Mouse (Mus musculus) spleen, postnatal 4 days (tissue): ENCODE data around the gene Grxcr1.

Experiments
- DNase-seq, 2 experiments: peaks; one replicate each; pipeline ENCODE4 v3.0.0; 2022; ENCODE audit warnings: low spot score in 2 of 2

Gene Grxcr1

DNA sequence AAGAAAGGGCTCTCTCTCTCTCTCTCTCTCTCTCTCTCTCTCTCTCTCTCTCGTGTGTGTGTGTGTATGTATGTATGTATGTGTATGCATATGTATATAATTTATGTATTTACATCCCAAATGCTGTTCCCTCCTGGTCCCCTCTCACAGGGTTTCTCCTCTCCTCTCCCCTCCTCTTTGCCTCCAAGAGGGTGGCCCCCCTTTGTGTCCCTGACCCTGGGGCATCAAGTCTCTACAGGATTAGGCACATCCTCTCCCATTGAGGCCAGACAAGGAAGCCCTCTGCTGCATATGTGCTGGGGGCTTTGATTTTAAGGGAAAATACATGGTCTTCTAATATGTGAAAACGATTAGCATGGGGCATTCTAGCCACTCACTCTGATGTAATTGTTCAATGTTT is 61.5 kb downstream of the Grxcr1 start:
- no peak for DNase-seq

DNA sequence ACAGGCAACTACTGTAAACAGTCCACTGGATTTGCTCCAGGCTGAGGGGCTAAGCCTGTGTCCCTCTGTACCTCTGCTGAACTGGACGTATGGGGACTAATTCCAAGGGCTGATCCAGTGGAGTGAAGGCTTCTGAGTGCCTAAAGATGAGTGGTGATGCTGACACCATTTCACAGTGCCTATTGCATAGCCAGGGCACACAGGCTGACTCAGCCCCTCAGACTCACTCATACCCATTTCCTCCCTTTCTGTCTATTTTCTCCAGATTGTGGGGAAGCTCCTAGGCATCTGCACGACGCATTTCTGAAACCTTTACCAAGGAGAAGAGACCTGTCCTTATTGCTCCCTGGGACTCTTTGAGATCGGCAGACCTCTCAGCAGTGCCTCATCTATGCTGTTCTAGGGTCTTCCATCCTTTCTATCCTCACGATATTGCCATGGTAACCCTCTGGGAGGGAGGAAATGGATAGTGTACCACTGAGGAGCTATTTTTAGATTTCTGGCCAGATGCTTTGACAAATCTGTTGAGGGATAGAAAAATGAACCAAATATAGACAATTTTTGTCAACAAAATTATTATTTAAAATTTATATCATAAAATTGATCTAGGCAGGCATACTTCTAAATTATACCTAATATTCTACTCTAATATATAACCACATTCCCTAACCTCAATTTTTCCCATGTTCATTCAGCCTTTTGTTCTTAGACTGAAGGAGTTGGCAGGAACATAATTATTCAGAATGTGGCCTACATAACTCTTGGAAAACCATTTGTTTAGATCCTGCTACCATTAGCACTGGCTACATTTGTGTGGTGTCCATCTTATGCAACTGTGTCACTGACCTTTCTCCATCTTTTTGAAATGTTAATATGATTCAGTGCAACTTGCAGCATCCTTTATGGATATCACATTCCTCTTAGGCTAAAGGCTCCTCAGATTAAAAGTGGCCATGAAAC is 66.3 kb downstream of the Grxcr1 start:
- no peak for DNase-seq

DNA sequence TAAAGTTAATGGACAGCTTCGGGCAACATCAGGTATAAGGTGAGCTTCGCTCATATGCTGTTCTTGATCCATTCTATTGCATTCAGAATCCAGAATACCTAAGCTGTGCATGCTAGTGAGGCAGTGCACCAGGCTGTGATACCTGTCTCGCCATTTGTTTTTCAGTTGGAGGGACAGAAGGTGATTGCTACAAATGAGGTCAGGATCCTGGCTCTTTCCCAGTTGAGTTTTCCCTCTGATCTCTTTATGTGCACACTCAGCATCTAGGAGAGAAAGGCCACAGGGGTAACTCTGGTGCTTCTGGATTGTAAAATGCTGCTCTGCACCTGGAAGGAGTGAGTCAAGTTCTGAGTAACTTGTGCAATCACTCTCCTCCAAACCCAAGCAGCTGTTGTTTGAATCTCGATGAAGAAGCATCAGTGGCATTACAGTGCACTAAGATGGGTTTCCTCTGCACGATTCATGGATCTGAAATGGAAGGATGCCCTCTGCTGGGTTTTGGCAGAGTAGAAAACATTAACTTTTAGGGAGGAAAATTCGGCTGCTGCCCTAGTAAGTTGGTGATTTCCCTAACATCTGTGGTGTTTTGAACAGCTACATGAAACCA is 80.9 kb downstream of the Grxcr1 start:
- no peak for DNase-seq

DNA sequence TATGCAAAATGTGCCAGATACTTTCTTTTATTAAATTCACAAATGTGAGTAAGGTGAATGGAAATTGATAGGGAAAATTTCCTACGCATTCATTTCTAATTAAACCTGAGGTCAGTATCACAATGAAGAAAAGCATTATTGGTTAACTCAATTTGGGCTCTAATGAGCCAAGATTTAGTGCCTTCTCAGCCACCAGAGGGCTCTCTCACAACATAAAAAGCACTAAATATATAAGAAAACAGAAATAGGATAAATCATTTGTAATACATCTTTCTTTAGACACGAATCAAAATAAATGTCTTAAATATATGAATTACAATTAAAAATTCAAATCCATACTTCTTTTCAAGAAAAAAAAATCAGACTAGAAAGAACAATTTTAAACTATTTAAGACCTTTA is 89.2 kb downstream of the Grxcr1 start:
- DNase-seq: no peak

DNA sequence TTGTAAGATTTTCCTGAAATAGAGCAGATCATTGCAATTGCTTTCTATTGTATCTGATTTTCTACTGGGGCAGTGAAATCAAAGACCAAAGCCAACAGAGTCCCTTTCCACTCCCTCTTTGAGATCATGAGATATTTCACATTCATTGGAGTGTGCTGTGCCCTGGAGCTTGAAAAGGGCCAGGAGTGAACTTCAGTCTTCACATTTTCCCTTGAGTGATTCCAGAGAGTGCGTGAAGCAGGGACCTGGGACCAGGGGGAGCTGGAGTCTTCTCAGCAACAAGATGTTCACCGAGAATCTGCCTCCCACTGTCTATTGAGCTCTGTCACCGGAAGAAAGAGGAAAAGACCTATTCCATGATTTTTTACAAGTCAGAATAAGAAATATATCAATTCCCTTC is 91.2 kb downstream of the Grxcr1 start:
- DNase-seq: no peak

DNA sequence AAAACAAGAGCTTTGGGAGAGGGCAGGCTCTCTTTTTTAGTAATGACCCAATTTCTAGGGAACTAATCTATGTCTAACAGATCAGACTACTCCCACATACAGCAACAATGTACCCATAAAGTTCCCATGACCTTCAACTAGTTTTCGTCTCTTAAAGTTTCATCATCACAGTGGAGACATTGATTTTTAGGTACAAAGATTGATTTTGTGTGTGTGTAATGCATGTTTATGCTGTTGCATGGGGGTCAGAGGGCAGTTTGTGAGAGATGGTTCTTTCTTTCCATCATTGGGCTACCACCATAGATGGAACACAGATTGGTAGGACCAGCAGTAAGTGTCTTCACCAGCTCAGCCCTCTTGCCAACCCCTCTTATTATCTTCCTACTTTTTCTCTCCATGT is 93.8 kb downstream of the Grxcr1 start:
- DNase-seq: no peak

DNA sequence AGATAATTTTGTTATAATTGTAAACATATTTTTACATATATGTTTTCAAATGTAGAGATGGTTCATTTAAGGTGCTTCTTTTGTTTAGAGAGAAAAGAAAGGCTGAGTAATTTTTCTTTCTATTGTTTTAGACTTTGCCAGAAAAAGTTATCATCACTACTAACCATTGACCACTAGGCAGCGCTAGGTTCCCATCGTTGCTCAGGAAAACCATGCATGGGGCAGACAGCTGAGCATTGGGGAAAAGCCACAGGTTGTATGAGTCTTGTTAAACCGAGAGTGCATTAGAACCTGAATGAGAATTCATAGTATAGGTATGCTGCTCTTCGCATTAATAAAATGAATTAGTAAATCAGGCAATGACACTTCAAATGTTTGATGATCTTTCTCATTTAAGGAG is 96.8 kb downstream of the Grxcr1 start:
- DNase-seq: no peak

DNA sequence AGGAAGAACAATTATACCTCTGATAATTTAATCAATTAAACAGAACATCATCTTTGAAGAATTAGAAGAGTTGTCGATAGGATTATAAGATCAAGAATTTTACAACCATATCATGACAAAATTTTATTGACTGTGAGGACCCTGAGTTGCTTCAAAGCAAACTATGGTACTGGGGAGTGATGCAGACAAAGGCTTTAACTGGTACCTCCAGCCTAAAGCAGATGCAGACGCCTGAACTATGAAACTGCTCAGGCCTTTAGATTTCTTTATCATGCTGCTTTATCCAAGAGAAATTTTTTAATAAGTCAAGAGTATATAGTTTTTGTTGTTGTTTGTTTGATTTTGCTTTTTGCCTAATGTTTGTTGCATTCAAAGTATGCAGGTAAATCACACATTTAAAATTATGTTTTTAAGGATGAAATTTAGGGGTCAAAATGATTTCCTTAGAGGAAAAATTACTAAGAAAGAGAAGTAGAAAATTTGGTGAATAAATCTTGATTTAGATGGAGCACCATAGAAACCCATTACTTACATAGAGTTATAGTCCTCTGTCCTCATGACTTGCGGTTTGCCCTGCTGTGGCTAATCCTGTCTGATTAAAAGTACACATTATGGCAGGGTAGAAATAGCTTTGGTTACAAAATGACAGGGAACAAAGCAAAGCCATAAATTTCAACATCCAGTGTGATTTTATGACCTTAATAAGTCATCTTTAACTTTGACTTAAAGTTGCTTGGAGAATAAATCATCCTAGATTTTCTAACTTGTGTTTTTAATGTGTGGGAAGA is 97.4 kb downstream of the Grxcr1 start:
- DNase-seq: no peak

DNA sequence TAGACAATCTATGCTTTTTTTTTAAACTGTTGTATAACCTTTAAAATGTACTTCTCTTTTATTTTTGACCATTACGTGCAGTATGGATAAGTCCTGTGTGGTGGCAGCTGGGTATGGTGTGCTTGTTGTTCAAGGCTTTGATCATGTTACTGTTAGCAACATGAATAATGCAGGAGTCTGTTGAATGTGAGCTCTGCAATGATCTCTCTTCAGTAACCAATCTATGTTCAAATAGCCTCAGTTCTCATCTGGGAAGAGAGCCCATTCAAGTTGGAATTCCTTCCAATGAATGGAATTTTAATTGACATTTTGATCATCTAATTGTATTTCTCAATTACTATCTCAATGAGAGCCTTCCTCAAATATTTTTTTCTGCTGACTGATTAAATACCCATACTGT is 115.2 kb downstream of the Grxcr1 start:
- no peak for DNase-seq

DNA sequence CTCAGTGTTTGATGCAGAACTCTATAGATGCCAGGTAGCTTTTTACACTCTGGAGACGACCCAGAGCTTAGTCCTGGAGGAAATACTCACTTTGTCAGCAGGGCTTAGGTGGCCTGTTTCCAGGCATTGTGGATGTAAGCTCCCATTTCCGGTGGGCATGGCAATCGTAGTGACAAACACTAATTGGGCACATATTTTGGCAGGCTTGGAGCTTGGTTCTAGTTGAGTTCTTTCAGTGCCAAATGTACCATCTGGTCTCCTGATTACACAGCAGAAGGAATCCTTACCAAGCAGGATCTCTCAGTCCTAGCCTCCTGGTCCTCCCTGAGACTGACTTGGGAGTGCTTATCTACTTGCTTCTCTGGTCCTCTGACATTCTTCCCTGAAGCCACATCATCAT is 118.3 kb downstream of the Grxcr1 start:
- DNase-seq: no peak

DNA sequence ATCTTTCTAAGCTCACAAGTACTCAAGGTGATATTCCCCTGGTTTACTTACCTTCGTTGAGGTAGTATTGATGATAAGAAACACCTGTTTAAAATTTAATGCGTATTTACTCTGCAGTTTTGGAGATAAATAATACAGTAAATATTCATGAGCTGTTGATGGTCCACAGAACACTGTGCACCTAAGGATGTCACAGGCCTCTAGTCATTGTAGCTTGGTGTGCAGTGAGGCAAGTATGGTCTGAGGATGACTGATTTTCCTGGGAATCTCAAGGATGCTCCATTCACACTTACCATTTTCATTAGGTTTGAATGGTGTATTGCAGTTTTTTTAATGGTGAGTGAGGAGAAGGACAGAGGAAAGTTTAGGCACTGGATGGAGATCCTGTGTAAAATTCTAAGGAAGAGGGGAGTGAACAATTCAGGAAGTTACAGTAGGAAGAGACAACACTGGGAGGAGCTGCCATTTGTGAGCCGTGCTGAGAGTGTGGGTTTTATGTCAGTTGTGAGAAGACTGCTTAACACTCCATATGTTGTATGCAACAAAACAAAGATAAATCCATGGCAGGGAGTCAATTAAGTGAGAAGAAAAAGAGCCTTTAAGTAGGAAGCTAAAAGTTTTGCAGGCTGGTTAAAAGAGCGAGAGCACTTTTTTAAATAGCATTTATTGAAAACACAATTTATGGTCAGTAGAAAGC is 118.9 kb downstream of the Grxcr1 start:
- no peak for DNase-seq

DNA sequence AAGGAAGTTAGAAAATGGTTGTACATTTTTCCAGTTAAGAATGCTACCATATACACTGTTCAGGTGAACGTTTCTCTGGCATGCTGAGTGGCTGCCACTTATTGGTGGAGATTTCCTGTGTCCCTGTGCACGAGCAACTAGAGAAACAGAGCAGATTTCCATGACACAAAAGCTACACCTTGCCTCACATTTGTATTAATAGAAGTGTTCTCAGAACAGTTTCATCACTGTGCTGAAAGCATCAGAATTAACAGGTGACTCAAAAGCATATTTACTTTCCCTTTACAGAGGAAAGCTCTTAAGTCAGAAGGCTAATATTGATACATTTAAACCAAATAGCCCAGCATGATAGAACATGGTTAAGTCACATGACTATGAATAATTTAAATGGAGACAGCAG is 130.9 kb downstream of the Grxcr1 start:
- DNase-seq: no peak

DNA sequence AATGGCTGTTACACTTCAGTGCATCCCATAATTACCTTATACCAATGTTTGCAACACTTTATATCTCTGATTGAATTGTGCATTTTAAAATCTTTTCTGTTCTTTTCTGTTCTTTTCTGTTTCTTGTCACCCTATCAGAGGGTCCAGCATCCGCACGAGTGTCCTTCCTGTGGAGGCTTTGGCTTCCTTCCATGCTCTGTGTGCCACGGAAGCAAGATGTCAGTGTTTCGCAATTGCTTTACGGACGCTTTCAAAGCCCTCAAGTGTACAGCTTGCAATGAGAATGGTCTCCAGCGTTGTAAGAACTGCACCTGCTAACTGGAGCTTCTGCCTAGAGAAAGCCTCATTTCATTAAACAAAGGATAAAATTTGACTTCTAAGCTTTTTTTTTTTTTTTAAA is 134.3 kb downstream of the Grxcr1 start:
- DNase-seq: no peak
